Mouse (Mus musculus) thymus, adult 2 months (tissue): ENCODE data around the gene Hist3h2ba. TPM values are rescaled to one million over a fixed set of nuclear protein-coding genes. Genes with fewer than 3 reads are reported as not detected.

Experiments used
- DNase-seq: peaks from one replicate; pipeline ENCODE4 v3.0.0; 2021
- H3K27ac ChIP-seq: fragments of 200-500 bp; 2 replicates; pipeline ENCODE4 v1.5.1; 2012; ENCODE audit warnings: low read length, control low read depth; ENCODE audit not compliant: control insufficient read depth, insufficient read depth
- H3K27me3 ChIP-seq: fragments of 200-500 bp; 2 replicates; pipeline ENCODE4 v1.6.1; 2012; ENCODE audit warnings: mild to moderate bottlenecking, low read length, moderate library complexity, mixed read lengths; ENCODE audit not compliant: control insufficient read depth, insufficient read depth
- H3K36me3 ChIP-seq: fragments of 200-500 bp; 2 replicates; pipeline ENCODE4 v1.6.1; 2012; ENCODE audit warnings: mild to moderate bottlenecking, low read length, moderate library complexity; ENCODE audit not compliant: control insufficient read depth, insufficient read depth
- H3K4me1 ChIP-seq: fragments of 200-500 bp; replicated peaks from 2 replicates; pipeline ENCODE4 v1.6.1; 2012; ENCODE audit warnings: low read length; ENCODE audit not compliant: control insufficient read depth, insufficient read depth
- H3K4me3 ChIP-seq: fragments of 200-500 bp; 2 replicates; pipeline ENCODE4 v1.5.1; 2012; ENCODE audit warnings: mild to moderate bottlenecking, low read length, control low read depth, moderate library complexity; ENCODE audit not compliant: control insufficient read depth, insufficient read depth
- CTCF ChIP-seq: fragments of 200-500 bp; IDR thresholded peaks from 2 replicates; pipeline ENCODE4 v1.5.1; 2012; ENCODE audit warnings: mild to moderate bottlenecking, control low read depth, low read length, moderate library complexity, borderline replicate concordance; ENCODE audit not compliant: control insufficient read depth, poor library complexity, insufficient read depth; ENCODE audit errors: extremely low read depth
- POLR2A ChIP-seq: fragments of 200-500 bp; IDR thresholded peaks from 2 replicates; pipeline ENCODE4 v1.6.1; 2012; ENCODE audit warnings: mild to moderate bottlenecking, low read length, control low read depth, moderate library complexity; ENCODE audit not compliant: control insufficient read depth, poor library complexity, insufficient read depth; ENCODE audit errors: extremely low read depth
- WGBS: fragments of 180-500 bp; shearing (Covaris S2); methylation state at CpG from one replicate; pipeline ENCODE4 v1.1.7; 2018; 5-methylcytosine and 5-hydroxymethylcytosine counted together
- polyA plus RNA-seq: library from polyadenylated mRNA; depleted of rRNA; stranded (reverse); fragments of >200 nt; gene quantifications from 2 replicates; pipeline ENCODE4 v1.2.3, GENCODE M21; 2012

Gene Hist3h2ba
- polyA plus RNA-seq, 1 experiment = 47.2 TPM

DNA sequence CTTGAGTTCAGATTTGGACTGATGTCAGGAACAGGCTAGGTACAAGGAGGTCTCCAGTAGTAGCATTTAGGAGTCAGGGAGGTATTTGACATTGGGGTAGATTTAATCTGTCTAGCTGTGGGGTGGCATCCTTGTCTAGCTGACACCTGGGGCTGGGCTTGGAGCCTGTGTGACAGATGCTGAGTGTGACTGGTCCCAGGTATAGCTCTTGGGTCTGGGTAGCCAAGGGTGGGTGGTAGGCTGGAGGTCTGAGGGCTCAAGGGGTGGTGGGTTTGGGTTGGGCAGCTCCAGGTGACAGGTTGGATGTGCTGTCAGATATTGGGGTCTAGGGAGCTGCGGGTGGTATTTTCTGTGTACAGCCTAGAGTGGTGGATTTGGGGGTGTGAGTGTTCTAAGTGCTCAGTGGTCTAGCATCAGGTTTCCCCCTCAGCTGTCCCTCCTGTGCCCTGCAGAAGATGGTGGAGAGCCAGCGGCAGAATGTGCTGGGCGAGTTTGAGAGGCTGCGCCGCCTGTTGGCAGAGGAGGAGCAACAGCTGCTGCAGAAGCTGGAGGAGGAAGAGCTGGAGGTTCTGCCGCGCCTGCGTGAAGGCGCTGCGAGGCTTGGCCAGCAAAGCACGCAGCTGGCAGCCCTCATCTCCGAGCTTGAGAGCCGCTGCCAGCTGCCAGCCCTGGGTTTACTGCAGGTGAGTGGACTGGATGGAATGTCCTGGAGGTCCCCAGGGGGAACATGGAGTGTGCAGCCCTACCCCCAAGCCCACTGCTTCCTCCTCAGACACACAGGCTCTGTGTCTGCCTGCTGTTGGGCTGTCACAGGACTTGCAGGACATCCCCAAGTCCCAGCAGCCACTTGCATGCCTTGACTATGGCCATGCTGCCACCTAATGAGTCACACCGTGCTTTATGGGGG is 33.1 kb downstream of the Hist3h2ba start:
- Histone ChIP-seq H3K4me1 (peaks cover 57% of the 10 kb centered on the region), H3K27ac (peak overlapping the region; percentile 95), H3K4me3 (peak overlapping the region; percentile 38), H3K27me3 (no peaks in the 10 kb centered on the region), H3K36me3 (peaks cover 20% of the 10 kb centered on the region)
- DNase-seq = peak; percentile 85
- 5% methylated on average over 14 of the region's 14 CpGs for WGBS
- TF ChIP-seq POLR2A (peak; percentile 44; the same call in 1 of the 2 replicates), CTCF (peak; percentile 82)

- Histone ChIP-seq H3K27ac (peak overlapping the region; percentile 95), H3K4me1 (peaks cover 54% of the 10 kb centered on the region), H3K36me3 (peaks cover 25% of the 10 kb centered on the region)
Observed at GRCm38 (mm10) chr11:58982471-58983097, 33.9 kb downstream of the Hist3h2ba start.

GRCm38 (mm10) chr11:58983691-58984341 is 35.1 kb downstream of the Hist3h2ba start:
- peaks cover 37% of the 10 kb centered on the region for H3K36me3 ChIP-seq
- 44% methylated on average over 6 of the region's 6 CpGs for WGBS
- no peak for TF ChIP-seq CTCF
- TF ChIP-seq POLR2A = no peak
- no peaks in the 10 kb centered on the region for H3K27me3 ChIP-seq
- H3K27ac ChIP-seq = peak overlapping the region; percentile 81
- no peak overlapping the region for H3K4me3 ChIP-seq
- DNase-seq = no peak
- peaks cover 54% of the 10 kb centered on the region for H3K4me1 ChIP-seq

More at GRCm38 (mm10) chr11:58982471-58983097, 33.9 kb downstream of the Hist3h2ba start:
- peak; percentile 71 for DNase-seq
- WGBS = 14% methylated on average over 18 of the region's 18 CpGs
- peak overlapping the region; percentile 38 for H3K4me3 ChIP-seq
- TF ChIP-seq CTCF = no peak
- TF ChIP-seq POLR2A = no peak
- H3K27me3 ChIP-seq = no peaks in the 10 kb centered on the region

DNA sequence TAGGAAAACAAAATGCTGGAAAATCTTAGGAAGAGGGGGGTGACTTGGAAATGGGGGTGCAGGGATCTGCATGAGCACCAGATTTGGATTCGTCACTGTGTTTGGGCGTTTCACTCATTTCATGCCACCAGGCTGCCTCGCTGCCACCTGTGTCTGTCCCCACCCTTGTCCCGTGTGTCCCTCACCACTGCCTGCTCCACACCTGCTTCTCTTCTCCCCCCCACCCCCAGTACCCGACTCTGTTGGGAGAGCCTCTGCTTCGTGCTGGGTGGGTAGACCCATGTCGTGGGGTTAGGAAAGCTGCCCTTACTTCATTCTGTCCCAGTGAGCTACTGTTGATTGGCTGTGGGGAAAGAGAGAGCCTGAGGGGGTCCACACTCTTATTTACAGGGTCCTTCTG is 35.9 kb downstream of the Hist3h2ba start:
- H3K27ac ChIP-seq = peak overlapping the region; percentile 9; the same call in 1 of the 2 replicates
- 41% methylated on average over 7 of the region's 7 CpGs for WGBS

GRCm38 (mm10) chr11:58985299-58985917 is 36.7 kb downstream of the Hist3h2ba start:
- DNase-seq = no peak
- Histone ChIP-seq H3K27ac (no peak overlapping the region), H3K4me1 (peaks cover 43% of the 10 kb centered on the region), H3K4me3 (no peak overlapping the region), H3K36me3 (peaks cover 52% of the 10 kb centered on the region), H3K27me3 (no peaks in the 10 kb centered on the region)
- 96% methylated on average over 3 of the region's 3 CpGs for WGBS
- TF ChIP-seq CTCF = no peak
- TF ChIP-seq POLR2A = no peak

More for the DNA sequence above, 35.9 kb downstream of the Hist3h2ba start:
- TF ChIP-seq POLR2A (no peak), CTCF (no peak)
- peak; percentile 36 for DNase-seq
- Histone ChIP-seq H3K27me3 (no peaks in the 10 kb centered on the region), H3K36me3 (peaks cover 44% of the 10 kb centered on the region), H3K4me1 (peaks cover 50% of the 10 kb centered on the region), H3K4me3 (no peak overlapping the region)
